Mouse (Mus musculus): Measurements from ENCODE around the gene Tapt1. TPM values are rescaled to one million over a fixed set of nuclear protein-coding genes. Genes with fewer than 3 reads are reported as not detected.
A peak's percentile ranks its signal among the peaks of the same experiment; 100 is the strongest.

Gene Tapt1
- total and polyA plus RNA-seq, 3 experiments, result 18.7 to 21.1 (median 19.2) TPM

DNA sequence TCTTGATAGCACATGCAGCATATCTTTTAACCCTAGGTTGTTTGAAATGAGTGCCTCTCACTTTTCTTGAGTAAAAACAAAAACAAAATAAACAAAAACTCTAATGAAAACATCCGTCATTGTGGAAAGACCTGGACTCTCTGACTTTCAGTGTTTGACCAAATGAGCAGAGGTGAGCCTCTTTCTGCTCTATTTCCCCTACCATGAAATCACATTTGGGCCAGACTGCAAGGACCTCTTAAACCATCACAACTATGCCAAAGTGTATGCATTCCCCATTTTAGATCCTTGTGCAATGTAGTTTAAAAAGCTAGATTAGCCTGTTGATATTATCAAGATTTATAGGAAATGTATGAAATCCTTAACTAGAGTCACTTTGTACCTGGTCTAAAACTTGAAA is 1.9 kb upstream of the Tapt1 start:
- TF ChIP-seq CTCF (IDR thresholded peaks at IDR 0.05) (no peak), EP300 (IDR thresholded peaks at IDR 0.05; ENCODE audit: insufficient read depth, low read depth, low read length) (no peak), POLR2A (IDR thresholded peaks at IDR 0.05; ENCODE audit: insufficient read depth, low read depth, low read length) (no peak)
- DNase-seq, result no peak
- peaks cover 3% of the 10 kb centered on the region for H3K79me2 ChIP-seq (replicated peaks; ENCODE audit: control insufficient read depth, insufficient read depth, low read length)
- H3K4me3 ChIP-seq, result no peak overlapping the region
- intact Hi-C loops (cut with DNase I), result loop anchor here (5.0 to 10.0 kb wide), 3 partner anchors 444 to 1446 kb away; no protein-coding TSS in a partner anchor
- H3K27ac ChIP-seq, result no peak overlapping the region
- peaks cover 10% of the 10 kb centered on the region for H3K4me1 ChIP-seq (ENCODE audit: control insufficient read depth, insufficient read depth, low read length)
- no peak overlapping the region for H3K9ac ChIP-seq (ENCODE audit: low read depth, low read length)
- no peaks in the 10 kb centered on the region for H3K27me3 ChIP-seq (ENCODE audit: control insufficient read depth, insufficient read depth, low read length)
- 81% methylated on average over 1 of the region's 1 CpGs for WGBS
- peaks cover 11% of the 10 kb centered on the region for H3K36me3 ChIP-seq (ENCODE audit: control insufficient read depth, insufficient read depth, low read length)

DNA sequence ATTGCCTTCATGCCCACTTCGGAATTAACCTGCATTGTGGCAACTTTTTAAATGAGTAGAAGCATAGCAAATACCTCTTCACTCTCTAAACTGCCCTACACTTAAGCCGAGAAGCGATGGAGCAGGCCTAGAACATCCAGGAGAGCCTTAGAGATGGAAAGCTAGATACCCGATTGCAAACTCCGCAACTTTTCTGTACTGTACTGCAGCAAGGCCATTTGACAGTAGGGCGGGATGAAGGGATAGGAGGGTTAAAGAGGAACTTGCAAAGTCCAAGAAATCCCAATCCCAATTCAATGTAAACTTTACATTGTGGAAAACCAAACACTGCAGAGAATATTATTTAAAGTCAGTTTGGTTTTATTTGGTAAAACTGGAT is 1.0 kb upstream of the Tapt1 start:
- Histone ChIP-seq H3K9ac (ENCODE audit: low read depth, low read length) (peak overlapping the region; percentile 99), H3K27me3 (ENCODE audit: control insufficient read depth, insufficient read depth, low read length) (no peaks in the 10 kb centered on the region), H3K79me2 (replicated peaks; ENCODE audit: control insufficient read depth, insufficient read depth, low read length) (peaks cover 5% of the 10 kb centered on the region), H3K4me1 (ENCODE audit: control insufficient read depth, insufficient read depth, low read length) (peaks cover 12% of the 10 kb centered on the region), H3K36me3 (ENCODE audit: control insufficient read depth, insufficient read depth, low read length) (peaks cover 12% of the 10 kb centered on the region), H3K27ac (peak overlapping the region; percentile 77; the same call in 1 of the 2 replicates), H3K4me3 (peak overlapping the region; percentile 68)
- WGBS, result 14% methylated on average over 6 of the region's 6 CpGs
- no peak for TF ChIP-seq POLR2A (IDR thresholded peaks at IDR 0.05; ENCODE audit: insufficient read depth, low read depth, low read length)
- no peak for TF ChIP-seq EP300 (IDR thresholded peaks at IDR 0.05; ENCODE audit: insufficient read depth, low read depth, low read length)
- TF ChIP-seq CTCF (IDR thresholded peaks at IDR 0.05), result no peak
- DNase-seq, result no peak
- intact Hi-C loops (cut with DNase I), result loop anchor here (5.0 to 10.0 kb wide), 3 partner anchors 443 to 1447 kb away; no protein-coding TSS in a partner anchor

DNA sequence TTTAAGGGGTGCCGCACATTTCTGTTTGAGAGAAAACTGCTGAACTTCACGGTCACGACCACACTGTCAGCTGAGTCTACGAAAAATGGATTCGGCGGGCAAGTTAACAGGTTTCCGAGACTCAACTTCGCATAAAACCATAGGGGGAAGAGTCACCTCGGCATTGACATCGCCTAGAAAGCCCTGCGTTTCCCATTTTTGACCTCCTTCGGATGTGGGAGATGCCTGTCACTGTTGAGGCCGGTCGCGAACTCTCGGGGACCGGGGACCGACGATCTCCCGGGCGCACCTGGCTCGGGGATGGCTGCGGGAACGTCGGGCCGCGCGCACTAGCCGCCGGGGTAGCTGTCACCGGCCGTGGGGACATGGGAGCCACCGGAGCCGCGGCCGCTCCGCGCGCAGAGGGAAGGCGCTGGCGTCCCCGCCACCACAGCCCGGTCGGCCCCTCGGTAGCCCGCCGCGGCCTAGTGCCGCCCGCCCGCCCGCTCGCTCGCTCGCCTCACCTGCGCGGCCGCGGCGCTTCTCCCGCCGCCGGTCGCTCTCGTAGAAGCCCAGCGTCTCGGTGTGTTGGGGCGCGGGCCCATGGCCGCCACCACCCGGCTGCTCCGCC is 410 bp downstream of the Tapt1 start:
- TF ChIP-seq EP300 (IDR thresholded peaks at IDR 0.05; ENCODE audit: insufficient read depth, low read depth, low read length), result no peak
- no peak for TF ChIP-seq POLR2A (IDR thresholded peaks at IDR 0.05; ENCODE audit: insufficient read depth, low read depth, low read length)
- no peak for TF ChIP-seq CTCF (IDR thresholded peaks at IDR 0.05)
- intact Hi-C loops (cut with DNase I), result loop anchor here (5.0 to 10.0 kb wide), 3 partner anchors 441 to 1449 kb away; no protein-coding TSS in a partner anchor
- peak overlapping the region; percentile 71 for H3K4me3 ChIP-seq
- peaks cover 12% of the 10 kb centered on the region for H3K4me1 ChIP-seq (ENCODE audit: control insufficient read depth, insufficient read depth, low read length)
- no peak for DNase-seq
- H3K27me3 ChIP-seq (ENCODE audit: control insufficient read depth, insufficient read depth, low read length), result no peaks in the 10 kb centered on the region
- H3K79me2 ChIP-seq (replicated peaks; ENCODE audit: control insufficient read depth, insufficient read depth, low read length), result peaks cover 5% of the 10 kb centered on the region
- H3K27ac ChIP-seq, result peak overlapping the region; percentile 75
- under 1% methylated on average over 69 of the region's 72 CpGs for WGBS
- H3K36me3 ChIP-seq (ENCODE audit: control insufficient read depth, insufficient read depth, low read length), result peaks cover 12% of the 10 kb centered on the region
- H3K9ac ChIP-seq (ENCODE audit: low read depth, low read length), result peak overlapping the region; percentile 100

DNA sequence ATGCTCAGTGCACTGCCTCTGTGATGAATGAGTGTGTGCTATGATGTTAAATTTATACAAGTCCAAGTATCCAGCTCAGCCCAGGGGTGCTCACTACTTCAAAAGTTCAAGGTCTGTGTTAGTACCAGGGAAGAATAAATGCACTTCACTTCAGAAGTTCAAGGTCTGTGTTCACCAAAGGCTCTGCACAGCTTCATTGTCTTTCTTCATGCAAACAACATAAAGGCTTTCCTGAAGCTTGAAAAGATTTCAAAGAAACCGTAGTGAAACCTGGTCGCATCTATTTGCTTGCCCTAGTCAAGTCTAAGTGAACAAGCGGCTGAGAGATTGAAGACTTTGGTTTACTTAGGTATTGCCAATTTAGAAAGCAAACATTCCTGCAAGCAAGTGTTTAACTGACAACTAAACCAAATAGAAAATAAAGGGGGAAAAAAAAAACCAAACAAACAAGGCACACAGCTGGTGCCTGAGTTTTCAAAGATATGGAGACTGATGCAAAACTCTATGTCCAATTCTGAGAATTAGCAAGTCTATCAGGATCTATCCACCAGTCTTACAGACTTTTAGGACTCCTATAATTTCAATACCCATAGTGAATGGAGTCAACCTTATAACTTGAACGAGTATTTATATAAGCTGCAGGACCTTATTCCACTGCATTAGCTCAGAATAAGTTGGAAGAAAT is 1.4 kb downstream of the Tapt1 start:
- Histone ChIP-seq H3K36me3 (ENCODE audit: control insufficient read depth, insufficient read depth, low read length) (peaks cover 12% of the 10 kb centered on the region), H3K27me3 (ENCODE audit: control insufficient read depth, insufficient read depth, low read length) (no peaks in the 10 kb centered on the region), H3K4me3 (peak overlapping the region; percentile 71; the same call in 1 of the 2 replicates), H3K9ac (ENCODE audit: low read depth, low read length) (no peak overlapping the region), H3K4me1 (ENCODE audit: control insufficient read depth, insufficient read depth, low read length) (peaks cover 12% of the 10 kb centered on the region), H3K79me2 (replicated peaks; ENCODE audit: control insufficient read depth, insufficient read depth, low read length) (peaks cover 5% of the 10 kb centered on the region), H3K27ac (no peak overlapping the region)
- no peak for TF ChIP-seq CTCF (IDR thresholded peaks at IDR 0.05)
- no peak for TF ChIP-seq EP300 (IDR thresholded peaks at IDR 0.05; ENCODE audit: insufficient read depth, low read depth, low read length)
- no peak for TF ChIP-seq POLR2A (IDR thresholded peaks at IDR 0.05; ENCODE audit: insufficient read depth, low read depth, low read length)
- intact Hi-C loops (cut with DNase I), result loop anchor here (1.0 to 10.0 kb wide), 4 partner anchors 43 to 1450 kb away; no protein-coding TSS in a partner anchor
- WGBS, result 83% methylated on average over 4 of the region's 4 CpGs
- no peak for DNase-seq

DNA sequence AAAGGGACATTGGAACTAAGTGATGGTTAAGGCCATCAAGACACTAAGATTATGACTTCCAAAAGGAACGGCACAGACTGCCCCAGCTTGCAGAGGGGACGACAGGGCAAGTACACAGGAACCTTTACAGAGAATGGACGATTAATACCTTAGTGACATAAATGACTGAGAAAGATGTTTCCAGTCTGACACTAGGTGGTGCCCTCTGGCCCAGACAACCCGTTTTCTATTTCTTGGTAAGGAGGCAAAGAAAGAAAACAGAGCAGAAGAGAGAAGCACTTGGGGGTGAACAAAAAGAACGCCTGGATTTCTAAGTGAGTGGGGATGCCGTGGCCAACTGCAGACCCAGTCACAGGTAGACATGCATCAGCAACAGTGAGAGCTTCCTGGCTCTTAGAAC is 2.2 kb downstream of the Tapt1 start:
- no peak overlapping the region for H3K4me3 ChIP-seq
- no peak overlapping the region for H3K27ac ChIP-seq
- TF ChIP-seq CTCF (IDR thresholded peaks at IDR 0.05) (peak; percentile 68), EP300 (IDR thresholded peaks at IDR 0.05; ENCODE audit: insufficient read depth, low read depth, low read length) (no peak)

More for the DNA sequence above, 2.2 kb downstream of the Tapt1 start:
- intact Hi-C loops (cut with DNase I), result loop anchor here (1.0 to 10.0 kb wide), 3 partner anchors 44 to 1451 kb away; no protein-coding TSS in a partner anchor
- H3K36me3 ChIP-seq (ENCODE audit: control insufficient read depth, insufficient read depth, low read length), result peaks cover 12% of the 10 kb centered on the region
- WGBS, result 17% methylated on average over 6 of the region's 6 CpGs
- DNase-seq, result peak in 1 of 2 experiments; percentile 27
- H3K4me1 ChIP-seq (ENCODE audit: control insufficient read depth, insufficient read depth, low read length), result peaks cover 12% of the 10 kb centered on the region
- H3K9ac ChIP-seq (ENCODE audit: low read depth, low read length), result no peak overlapping the region
- peaks cover 6% of the 10 kb centered on the region for H3K79me2 ChIP-seq (replicated peaks; ENCODE audit: control insufficient read depth, insufficient read depth, low read length)
- H3K27me3 ChIP-seq (ENCODE audit: control insufficient read depth, insufficient read depth, low read length), result no peaks in the 10 kb centered on the region

Measured in heart, adult 2 months (tissue).